Mouse (Mus musculus): ENCODE results near the gene Nr4a2. TPM values are rescaled to one million over a fixed set of nuclear protein-coding genes. Genes with fewer than 3 reads are reported as not detected.

Nr4a2 gene
- 6.6 and 7.3 TPM in 2 replicates for polyA plus RNA-seq (2015; fragmentation: Nextera tagmentation; extraction: Ambion mirVana)

DNA sequence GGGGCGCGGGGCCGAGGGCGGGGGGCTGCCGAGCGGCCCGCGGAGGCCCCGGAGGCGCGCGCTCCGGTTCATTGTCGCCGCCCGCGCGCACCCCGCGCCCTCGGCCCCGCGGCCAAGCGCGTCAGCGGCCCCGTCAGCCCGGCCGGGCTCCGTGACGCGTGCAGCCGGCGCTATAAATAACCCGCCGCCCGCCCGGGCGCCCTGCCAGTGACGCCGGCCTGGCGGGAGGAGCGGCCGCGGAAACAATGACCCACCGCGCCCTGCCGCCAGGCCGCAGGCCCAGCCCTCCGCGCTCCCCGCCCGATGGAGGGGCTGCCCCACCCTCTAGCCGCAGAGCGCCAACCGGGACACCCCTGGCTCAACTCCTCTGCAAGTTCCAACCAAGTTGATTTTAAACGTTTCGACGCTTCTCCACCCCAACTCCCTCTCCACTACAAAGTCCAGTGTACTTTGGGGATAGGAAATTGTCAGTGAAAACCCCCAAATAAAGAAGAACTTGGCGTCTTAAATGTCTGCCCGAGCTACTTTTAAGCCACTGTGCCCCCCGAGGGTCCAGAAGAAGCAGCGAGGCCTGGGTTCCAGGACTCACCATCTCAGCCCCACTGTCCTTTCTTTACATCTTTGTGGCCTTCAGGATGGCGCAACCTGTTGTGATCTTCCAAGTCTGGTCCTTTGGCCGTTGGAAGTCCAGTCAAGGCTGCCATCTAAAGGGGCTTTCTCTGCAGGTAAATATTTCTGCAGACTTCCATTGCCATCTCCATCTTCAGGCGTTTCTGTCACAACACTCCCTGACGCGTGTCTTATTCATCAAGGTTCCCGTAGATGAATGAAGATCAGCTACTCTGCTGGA, at the start of gene Nr4a2:
Gene Nr4a2 (minus strand): TSS at position 13 of the 850 bp plus-strand sequence.
- ATAC-seq (ENCODE audit: insufficient number of reproducible peaks, low FRiP score, low TSS enrichment, low read depth), result peak; percentile 90
- Histone ChIP-seq H3K27ac (peak within 1 kb of the TSS; percentile 91), H3K4me2 (peak within 1 kb of the TSS; percentile 72), H3K27me3 (no peaks in the 10 kb centered on the region), H3K4me1 (0 out of 2 replicates have a peak, but pooled peaks cover 3% of the 10 kb centered on the region), H3K4me3 (peak within 1 kb of the TSS; percentile 66), H3K9me3 (no peaks in the 10 kb centered on the region), H3K9ac (peak within 1 kb of the TSS; percentile 94), H3K36me3 (no peaks in the 10 kb centered on the region)
- 11% methylated on average over 38 of the region's 69 CpGs for WGBS

DNA sequence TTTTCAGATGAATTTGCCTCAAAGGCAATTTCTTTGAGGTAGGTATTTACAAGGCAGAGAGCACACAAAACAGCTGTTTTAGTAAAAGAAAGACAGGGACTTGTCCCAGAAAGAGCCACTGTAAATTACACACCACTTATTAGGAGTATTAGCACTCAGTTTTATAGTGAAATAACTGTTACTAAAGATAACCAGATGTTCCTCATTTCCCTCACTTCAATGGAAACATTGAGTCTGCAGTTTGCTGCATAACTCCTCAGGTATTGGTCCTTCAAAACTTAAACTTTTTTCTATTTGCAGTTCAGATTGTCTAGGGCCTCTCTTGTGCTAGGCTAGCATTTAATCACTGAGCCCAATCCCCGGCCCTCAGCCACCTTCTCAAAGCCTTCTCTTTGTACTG, 41.6 kb upstream of the Nr4a2 start:
- 40% methylated on average over 1 of the region's 1 CpGs for WGBS
- Histone ChIP-seq H3K9ac (no peak overlapping the region), H3K4me3 (no peak overlapping the region), H3K4me1 (no peaks in the 10 kb centered on the region), H3K9me3 (no peaks in the 10 kb centered on the region), H3K36me3 (no peaks in the 10 kb centered on the region), H3K27me3 (no peaks in the 10 kb centered on the region), H3K4me2 (no peak overlapping the region), H3K27ac (no peak overlapping the region)
- no peak for ATAC-seq (ENCODE audit: insufficient number of reproducible peaks, low FRiP score, low TSS enrichment, low read depth)

DNA sequence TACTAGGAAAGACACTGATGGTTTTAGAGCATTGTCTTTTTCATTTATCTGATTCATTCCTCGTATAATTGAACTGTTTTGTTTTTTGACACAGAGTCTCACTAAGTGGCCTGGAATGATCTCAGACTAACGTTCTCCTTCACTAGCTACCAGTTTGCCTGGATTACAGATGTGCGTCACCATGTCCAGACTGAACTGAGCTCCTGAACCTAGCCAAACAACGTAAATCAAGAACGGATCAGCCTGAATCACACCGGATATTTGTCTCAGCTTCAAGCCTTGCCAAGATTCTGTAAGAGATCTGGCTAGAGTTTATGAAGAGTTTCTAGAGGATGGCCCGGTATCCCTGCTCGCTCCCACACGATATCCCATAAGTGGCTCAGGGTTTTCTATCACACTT, 33.0 kb upstream of the Nr4a2 start:
- no peaks in the 10 kb centered on the region for H3K36me3 ChIP-seq
- no peak overlapping the region for H3K9ac ChIP-seq
- H3K9me3 ChIP-seq, result no peaks in the 10 kb centered on the region
- H3K4me3 ChIP-seq, result no peak overlapping the region
- no peak overlapping the region for H3K4me2 ChIP-seq
- no peaks in the 10 kb centered on the region for H3K27me3 ChIP-seq
- no peak overlapping the region for H3K27ac ChIP-seq
- ATAC-seq (ENCODE audit: insufficient number of reproducible peaks, low FRiP score, low TSS enrichment, low read depth), result no peak
- 70% methylated on average over 9 of the region's 9 CpGs for WGBS
- no peaks in the 10 kb centered on the region for H3K4me1 ChIP-seq

DNA sequence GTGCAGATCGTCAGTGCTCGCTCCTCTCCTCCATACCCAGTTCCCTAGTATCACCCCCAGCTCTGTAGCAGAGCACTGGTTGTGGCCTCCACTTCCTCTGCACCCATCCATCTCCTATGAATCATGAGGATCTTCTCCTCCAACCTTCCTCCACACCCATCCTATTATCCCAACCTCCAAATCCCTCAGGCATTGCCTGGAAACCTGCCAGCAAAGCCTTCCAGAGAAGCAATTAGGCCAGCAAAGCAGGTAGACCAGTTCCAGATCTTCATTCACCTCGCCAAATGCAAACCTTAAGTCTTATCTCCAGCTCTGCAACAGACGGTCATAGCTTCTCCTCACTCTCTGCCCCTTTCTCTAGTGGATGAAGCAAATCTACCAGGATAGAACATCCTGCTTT, 26.0 kb upstream of the Nr4a2 start:
- 69% methylated on average over 4 of the region's 4 CpGs for WGBS
- H3K9me3 ChIP-seq, result no peaks in the 10 kb centered on the region

DNA sequence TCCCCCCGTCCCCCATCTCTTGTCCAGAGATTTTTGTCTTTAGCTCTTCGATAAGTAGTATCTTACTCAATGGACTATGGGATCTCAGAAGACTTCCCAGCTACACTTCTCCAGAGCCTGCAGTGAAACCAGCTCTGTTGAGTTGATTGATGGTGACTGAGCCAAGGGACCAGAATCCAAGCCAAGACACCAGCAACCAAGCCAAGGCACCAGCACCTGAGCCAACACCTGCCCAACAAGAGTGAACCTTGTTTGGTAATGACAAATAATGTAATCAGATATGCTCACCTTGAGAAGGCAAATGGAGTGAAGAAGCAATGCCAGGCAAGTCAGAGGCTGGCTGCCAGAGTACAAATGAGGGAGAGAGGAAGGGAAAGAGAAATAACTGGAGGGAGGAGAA, 24.4 kb upstream of the Nr4a2 start:
- Histone ChIP-seq H3K4me3 (no peak overlapping the region), H3K4me2 (no peak overlapping the region), H3K4me1 (no peaks in the 10 kb centered on the region), H3K27me3 (no peaks in the 10 kb centered on the region), H3K36me3 (no peaks in the 10 kb centered on the region), H3K27ac (no peak overlapping the region), H3K9me3 (no peaks in the 10 kb centered on the region), H3K9ac (no peak overlapping the region)
- ATAC-seq (ENCODE audit: insufficient number of reproducible peaks, low FRiP score, low TSS enrichment, low read depth), result no peak
- 86% methylated on average over 2 of the region's 2 CpGs for WGBS

More for the DNA sequence above, 26.0 kb upstream of the Nr4a2 start:
- H3K4me1 ChIP-seq, result no peaks in the 10 kb centered on the region
- ATAC-seq (ENCODE audit: insufficient number of reproducible peaks, low FRiP score, low TSS enrichment, low read depth), result no peak
- H3K27me3 ChIP-seq, result no peaks in the 10 kb centered on the region
- H3K4me3 ChIP-seq, result no peak overlapping the region
- no peak overlapping the region for H3K27ac ChIP-seq
- no peak overlapping the region for H3K4me2 ChIP-seq
- no peak overlapping the region for H3K9ac ChIP-seq
- no peaks in the 10 kb centered on the region for H3K36me3 ChIP-seq

DNA sequence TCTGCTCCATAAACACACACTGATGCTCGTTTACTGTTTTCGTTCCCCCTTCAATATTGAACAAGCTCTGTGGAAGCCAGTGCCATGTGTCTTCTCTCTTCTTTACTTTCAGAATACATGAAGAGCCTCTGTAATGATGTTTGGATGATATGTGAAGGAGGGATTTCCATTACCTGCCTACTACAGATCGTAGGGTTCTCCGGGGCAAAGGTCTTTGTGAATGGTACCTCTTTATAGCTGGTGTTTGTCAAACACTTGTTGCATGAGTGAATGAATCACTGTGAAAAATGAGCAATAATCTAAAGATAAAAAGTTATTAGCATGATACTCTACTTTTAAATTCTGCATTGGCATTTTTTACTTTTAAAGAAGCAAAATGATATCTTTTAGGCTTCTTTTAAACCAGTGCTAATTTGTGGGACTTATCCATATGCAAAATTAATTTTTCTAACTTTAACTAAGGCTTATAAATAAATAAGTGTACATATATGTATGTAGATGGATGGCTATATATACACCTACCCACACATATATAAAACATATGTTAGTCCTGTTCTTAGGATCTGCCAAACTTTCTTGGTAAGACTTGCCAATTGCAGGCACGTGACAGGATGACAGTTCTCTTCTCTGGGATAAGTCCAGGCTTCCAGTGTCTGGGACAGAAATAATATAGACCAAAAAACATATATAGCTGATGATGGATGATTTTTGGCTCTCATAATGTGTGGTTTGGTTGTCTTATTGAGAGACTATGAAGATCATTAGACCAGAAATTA, 22.0 kb upstream of the Nr4a2 start:
- no peaks in the 10 kb centered on the region for H3K4me1 ChIP-seq
- H3K36me3 ChIP-seq, result no peaks in the 10 kb centered on the region
- H3K4me3 ChIP-seq, result no peak overlapping the region
- ATAC-seq (ENCODE audit: insufficient number of reproducible peaks, low FRiP score, low TSS enrichment, low read depth), result no peak
- no peaks in the 10 kb centered on the region for H3K9me3 ChIP-seq
- no peak overlapping the region for H3K4me2 ChIP-seq
- H3K27me3 ChIP-seq, result no peaks in the 10 kb centered on the region
- H3K27ac ChIP-seq, result no peak overlapping the region
- WGBS, result 87% methylated on average over 5 of the region's 5 CpGs
- no peak overlapping the region for H3K9ac ChIP-seq

DNA sequence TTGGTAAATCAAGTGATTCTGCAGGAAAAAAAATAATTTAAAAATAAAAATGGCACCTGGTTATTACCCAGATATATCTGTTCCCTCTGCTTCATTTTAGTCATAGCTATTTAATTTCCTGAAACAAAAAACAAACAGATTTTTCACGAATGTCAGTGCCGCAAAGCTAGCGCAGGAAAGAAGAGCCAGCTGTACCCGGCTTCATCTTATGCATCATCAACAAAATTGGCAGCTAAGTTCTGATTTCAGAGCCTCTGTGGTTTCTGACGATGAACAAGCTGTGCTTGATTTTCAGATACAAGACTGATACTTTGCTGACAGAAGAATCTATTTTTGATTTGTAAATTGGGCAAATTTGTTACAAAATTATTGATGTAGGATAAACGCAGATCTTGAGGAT, 14.8 kb upstream of the Nr4a2 start:
- Histone ChIP-seq H3K4me2 (no peak overlapping the region), H3K27me3 (no peaks in the 10 kb centered on the region), H3K9ac (no peak overlapping the region), H3K27ac (no peak overlapping the region), H3K9me3 (no peaks in the 10 kb centered on the region), H3K36me3 (no peaks in the 10 kb centered on the region), H3K4me1 (no peaks in the 10 kb centered on the region), H3K4me3 (no peak overlapping the region)
- WGBS, result 87% methylated on average over 6 of the region's 6 CpGs
- ATAC-seq (ENCODE audit: insufficient number of reproducible peaks, low FRiP score, low TSS enrichment, low read depth), result no peak

DNA sequence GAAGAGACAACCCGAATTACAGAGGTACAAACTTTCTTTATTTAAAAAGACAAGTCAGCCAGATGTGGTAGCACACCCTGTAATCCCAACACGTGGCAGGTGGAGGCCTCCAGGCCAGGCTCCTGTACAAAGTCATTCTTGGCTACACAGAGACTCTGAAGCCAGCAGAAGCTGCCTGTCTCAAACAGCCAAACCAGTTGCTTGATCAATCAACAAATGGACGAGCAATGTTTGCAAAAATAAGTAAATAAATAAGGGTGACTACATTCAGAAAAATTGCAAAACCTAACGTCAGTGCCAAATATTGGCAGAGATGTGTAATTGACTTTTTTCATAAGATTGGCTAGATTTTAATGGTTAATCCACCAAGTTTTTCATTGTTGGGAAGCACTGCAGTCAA, 3.7 kb upstream of the Nr4a2 start:
- ATAC-seq (ENCODE audit: insufficient number of reproducible peaks, low FRiP score, low TSS enrichment, low read depth), result no peak
- Histone ChIP-seq H3K4me2 (no peak overlapping the region), H3K9me3 (no peaks in the 10 kb centered on the region), H3K9ac (no peak overlapping the region), H3K36me3 (no peaks in the 10 kb centered on the region), H3K4me3 (no peak overlapping the region), H3K4me1 (0 out of 2 replicates have a peak, but pooled peaks cover 3% of the 10 kb centered on the region), H3K27me3 (no peaks in the 10 kb centered on the region), H3K27ac (no peak overlapping the region)
- 64% methylated on average over 4 of the region's 4 CpGs for WGBS

DNA sequence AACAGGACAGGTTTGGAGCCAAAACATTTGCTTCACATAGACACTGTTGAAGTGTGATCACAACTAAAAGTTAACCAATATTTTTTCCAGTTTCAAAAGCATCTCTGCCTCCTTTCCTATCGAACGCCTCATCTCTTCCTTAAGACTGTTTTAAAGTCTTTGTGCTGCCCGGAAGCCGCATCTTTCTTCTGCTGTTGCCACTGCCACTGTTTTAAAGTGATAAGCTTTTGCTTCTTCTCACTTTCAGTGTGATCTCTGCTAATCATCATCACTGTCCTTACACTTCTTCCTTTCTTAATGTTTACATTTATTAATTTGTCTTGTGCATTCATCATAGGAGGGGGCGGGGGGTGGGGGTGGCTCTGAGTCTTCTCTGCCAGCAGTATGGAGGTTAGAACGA, 2.1 kb upstream of the Nr4a2 start:
- Histone ChIP-seq H3K36me3 (no peaks in the 10 kb centered on the region), H3K4me3 (no peak overlapping the region), H3K9me3 (no peaks in the 10 kb centered on the region), H3K9ac (no peak overlapping the region), H3K27me3 (no peaks in the 10 kb centered on the region), H3K27ac (no peak overlapping the region), H3K4me2 (no peak overlapping the region), H3K4me1 (0 out of 2 replicates have a peak, but pooled peaks cover 3% of the 10 kb centered on the region)
- ATAC-seq (ENCODE audit: insufficient number of reproducible peaks, low FRiP score, low TSS enrichment, low read depth), result no peak
- whole genome bisulfite sequencing, result 81% methylated on average over 6 of the region's 6 CpGs

DNA sequence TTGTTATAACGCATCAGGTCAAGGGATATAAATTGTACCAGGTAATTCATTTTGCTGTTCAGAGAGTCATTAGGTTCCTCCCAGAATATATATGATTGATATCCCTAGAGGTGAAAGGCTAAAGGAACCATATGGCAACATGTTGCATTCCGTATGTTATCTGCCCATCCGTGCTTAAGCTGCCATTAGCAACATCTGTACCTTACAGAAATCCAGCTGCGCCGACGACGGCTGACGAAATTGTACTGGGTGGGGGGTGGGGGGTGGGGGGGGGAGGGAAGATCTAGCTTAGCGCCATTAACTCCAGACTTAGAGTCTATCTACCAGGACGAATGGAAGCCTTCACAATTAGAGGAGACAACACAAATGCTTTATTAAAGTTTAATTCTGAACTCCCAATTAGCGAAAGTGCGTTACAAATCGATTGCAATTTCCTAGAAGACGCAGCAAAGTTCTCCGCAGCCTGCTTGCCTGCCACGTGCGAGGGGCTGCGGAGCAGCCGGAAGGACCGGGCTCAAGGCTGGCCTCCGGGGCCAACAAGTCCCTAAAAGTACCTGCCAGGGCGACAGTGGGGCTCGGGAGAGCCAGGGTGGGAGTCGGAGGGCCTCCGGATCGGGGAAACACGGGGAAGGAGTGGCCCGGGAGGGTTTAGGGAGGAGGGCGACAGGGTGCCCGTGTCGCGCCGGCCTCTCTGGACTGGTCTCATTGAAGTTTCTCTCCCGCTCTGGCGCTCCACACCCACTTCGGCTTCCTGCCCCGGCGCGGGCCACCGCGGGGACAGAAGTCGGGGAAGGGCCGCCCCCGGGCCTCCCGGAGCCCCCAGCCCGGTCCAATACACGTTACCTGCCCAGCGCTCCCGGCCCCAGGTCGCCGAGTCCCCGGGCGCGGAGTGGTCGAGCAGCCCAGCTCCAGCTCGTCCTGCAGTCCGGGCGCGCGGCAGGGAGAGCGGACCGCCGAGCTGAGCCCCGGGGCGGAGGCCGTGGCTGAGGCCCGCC, 520 bp downstream of the Nr4a2 start:
- Histone ChIP-seq H3K27ac (peak overlapping the region; percentile 91), H3K4me2 (peak overlapping the region; percentile 72), H3K27me3 (no peaks in the 10 kb centered on the region), H3K36me3 (no peaks in the 10 kb centered on the region), H3K4me3 (peak overlapping the region; percentile 66), H3K4me1 (0 out of 2 replicates have a peak, but pooled peaks cover 3% of the 10 kb centered on the region), H3K9me3 (no peaks in the 10 kb centered on the region), H3K9ac (peak overlapping the region; percentile 94)
- peak; percentile 76 for ATAC-seq (ENCODE audit: insufficient number of reproducible peaks, low FRiP score, low TSS enrichment, low read depth)
- under 1% methylated on average over 54 of the region's 67 CpGs for WGBS

DNA sequence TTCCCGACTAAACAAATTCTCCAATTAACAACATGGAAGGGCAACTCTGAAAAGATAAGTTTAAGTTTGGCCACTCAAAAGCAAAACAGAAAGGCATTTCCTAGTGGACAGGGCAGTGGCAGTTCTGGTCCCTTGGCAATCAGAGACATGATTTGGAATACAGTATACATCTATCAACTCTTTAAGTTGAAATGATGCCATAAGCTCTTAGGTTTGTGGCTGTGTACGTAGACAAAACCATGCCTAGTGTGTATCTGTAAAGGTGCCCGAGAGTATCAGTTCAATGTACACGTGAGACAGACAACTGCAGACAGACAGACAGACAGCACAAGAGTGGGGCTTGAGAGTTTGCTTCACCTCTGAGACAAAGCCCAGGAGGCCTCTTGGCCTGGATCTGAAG, 2.7 kb downstream of the Nr4a2 start:
- H3K36me3 ChIP-seq, result no peaks in the 10 kb centered on the region
- no peak overlapping the region for H3K9ac ChIP-seq
- no peak overlapping the region for H3K27ac ChIP-seq
- WGBS, result 89% methylated on average over 4 of the region's 4 CpGs
- H3K4me2 ChIP-seq, result no peak overlapping the region
- H3K9me3 ChIP-seq, result no peaks in the 10 kb centered on the region
- no peak for ATAC-seq (ENCODE audit: insufficient number of reproducible peaks, low FRiP score, low TSS enrichment, low read depth)
- no peaks in the 10 kb centered on the region for H3K27me3 ChIP-seq
- 0 out of 2 replicates have a peak, but pooled peaks cover 3% of the 10 kb centered on the region for H3K4me1 ChIP-seq
- H3K4me3 ChIP-seq, result no peak overlapping the region

All from limb, embryonic 15.5 days (tissue).